Mouse (Mus musculus) MEL (cell line): ENCODE results near the gene Adam1b. TPM values are rescaled to one million over a fixed set of nuclear protein-coding genes. Genes with fewer than 3 reads are reported as not detected.

Experiments
- DNase-seq: peaks from one replicate; pipeline ENCODE4 v3.0.0; 2011; ENCODE audit warnings: low read depth, low spot score
- H3K27ac ChIP-seq: 2 replicates; pipeline ENCODE4 v1.5.1; 2012; ENCODE audit warnings: low read depth, mild to moderate bottlenecking, control low read depth, low read length, moderate library complexity; ENCODE audit not compliant: control insufficient read depth
- H3K27me3 ChIP-seq, 2 experiments: fragments of 150-350 bp in 1 of 2; sonication (generic) in 1 of 2; 2 replicates each; pipeline ENCODE4 v1.6.1; 2012; ENCODE audit warnings: low read length in 2 of 2, mild to moderate bottlenecking in 2 of 2, improper control_type of control experiment in 1 of 2, moderate library complexity in 1 of 2; ENCODE audit not compliant: insufficient read depth in 2 of 2, control insufficient read depth in 1 of 2
- H3K36me3 ChIP-seq, 2 experiments: 2 replicates each; pipeline ENCODE4 v1.6.1; 2012 to 2014; ENCODE audit warnings: low read length in 2 of 2, improper control_type of control experiment in 1 of 2, inconsistent platforms in 1 of 2, mild to moderate bottlenecking in 1 of 2; ENCODE audit not compliant: insufficient read depth in 2 of 2, control insufficient read depth in 1 of 2
- H3K4me1 ChIP-seq, 2 experiments: fragments of 150-350 bp in 1 of 2; sonication (generic) in 1 of 2; 2 replicates each; pipeline ENCODE4 v1.6.1; 2012; ENCODE audit warnings: low read length in 2 of 2, improper control_type of control experiment in 1 of 2, mild to moderate bottlenecking in 1 of 2; ENCODE audit not compliant: insufficient read depth in 2 of 2, control insufficient read depth in 1 of 2
- H3K4me3 ChIP-seq, 2 experiments: fragments of 150-350 bp in 1 of 2; sonication (generic) in 1 of 2; 2 replicates each; pipeline ENCODE4 v1.5.1; 2012; ENCODE audit warnings: low read depth in 2 of 2, low read length in 2 of 2, mild to moderate bottlenecking in 2 of 2, moderate library complexity in 2 of 2, control low read depth in 1 of 2, improper control_type of control experiment in 1 of 2; ENCODE audit not compliant: control insufficient read depth in 1 of 2, insufficient read depth in 1 of 2
- H3K79me2 ChIP-seq: 2 replicates; pipeline ENCODE4 v1.6.1; 2012; ENCODE audit warnings: mild to moderate bottlenecking, low read length, moderate library complexity; ENCODE audit not compliant: control insufficient read depth, poor library complexity, insufficient read depth
- H3K9ac ChIP-seq: 2 replicates; pipeline ENCODE4 v1.6.1; 2012; ENCODE audit warnings: low read depth, mild to moderate bottlenecking, control low read depth, low read length, moderate library complexity; ENCODE audit not compliant: control insufficient read depth, poor library complexity, severe bottlenecking
- H3K9me3 ChIP-seq: fragments of 150-350 bp; sonication (generic); replicated peaks from 2 replicates; pipeline ENCODE4 v1.6.1; 2012; ENCODE audit warnings: mild to moderate bottlenecking, low read length, improper control_type of control experiment, moderate library complexity; ENCODE audit not compliant: insufficient read depth
- CHD1 ChIP-seq: IDR thresholded peaks from 2 replicates; pipeline ENCODE4 v1.6.1; 2012; ENCODE audit warnings: low read depth, mild to moderate bottlenecking, inconsistent platforms, low read length, improper control_type of control experiment
- CHD2 ChIP-seq: IDR thresholded peaks from 2 replicates; pipeline ENCODE4 v1.6.1; 2011; ENCODE audit warnings: low read length, improper control_type of control experiment
- E2F4 ChIP-seq: IDR thresholded peaks from 2 replicates; pipeline ENCODE4 v1.6.1; 2011; ENCODE audit warnings: low read depth, low read length, improper control_type of control experiment, borderline replicate concordance
- EP300 ChIP-seq, 2 experiments: IDR thresholded peaks; 2 replicates each; pipeline ENCODE4 v1.6.1; 2011; ENCODE audit warnings: improper control_type of control experiment in 2 of 2, low read length in 2 of 2, low read depth in 1 of 2, mild to moderate bottlenecking in 1 of 2
- ETS1 ChIP-seq: IDR thresholded peaks from 2 replicates; pipeline ENCODE4 v1.6.1; 2012; ENCODE audit warnings: low read depth, mild to moderate bottlenecking, inconsistent platforms, low read length, improper control_type of control experiment, moderate library complexity
- GABPA ChIP-seq: IDR thresholded peaks from 2 replicates; pipeline ENCODE4 v1.6.1; 2012; ENCODE audit warnings: low read depth, mild to moderate bottlenecking, inconsistent platforms, low read length, improper control_type of control experiment, moderate library complexity
- HCFC1 ChIP-seq: IDR thresholded peaks from 2 replicates; pipeline ENCODE4 v1.6.1; 2012; ENCODE audit warnings: low read depth, mild to moderate bottlenecking, inconsistent platforms, low read length, improper control_type of control experiment, moderate library complexity
- JUND ChIP-seq: IDR thresholded peaks from 2 replicates; pipeline ENCODE4 v1.6.1; 2011; ENCODE audit warnings: low read depth, mild to moderate bottlenecking, improper control_type of control experiment, low read length
- KAT2A ChIP-seq: conservative IDR thresholded peaks from 2 replicates; pipeline ENCODE4 v1.6.1; 2012; ENCODE audit warnings: low read depth, low read length, improper control_type of control experiment, inconsistent platforms
- MAFK ChIP-seq: IDR thresholded peaks from 2 replicates; pipeline ENCODE4 v1.6.1; 2011; ENCODE audit warnings: low read depth, mild to moderate bottlenecking, low read length, improper control_type of control experiment, borderline replicate concordance
- MAX ChIP-seq: IDR thresholded peaks from 2 replicates; pipeline ENCODE4 v1.6.1; 2011; ENCODE audit warnings: low read length, improper control_type of control experiment
- MAZ ChIP-seq: IDR thresholded peaks from 2 replicates; pipeline ENCODE4 v1.6.1; 2012; ENCODE audit warnings: low read depth, mild to moderate bottlenecking, inconsistent platforms, low read length, improper control_type of control experiment
- MXI1 ChIP-seq: IDR thresholded peaks from 2 replicates; pipeline ENCODE4 v1.6.1; 2011; ENCODE audit warnings: mild to moderate bottlenecking, low read depth, low read length, improper control_type of control experiment
- MYB ChIP-seq: IDR thresholded peaks from 2 replicates; pipeline ENCODE4 v1.6.1; 2011; ENCODE audit warnings: mild to moderate bottlenecking, low read depth, low read length, improper control_type of control experiment
- MYC ChIP-seq: IDR thresholded peaks from 2 replicates; pipeline ENCODE4 v1.6.1; 2011; ENCODE audit warnings: low read depth, mild to moderate bottlenecking, low read length, improper control_type of control experiment, moderate library complexity
- NELFE ChIP-seq: IDR thresholded peaks from 2 replicates; pipeline ENCODE4 v1.6.1; 2011; ENCODE audit warnings: low read depth, low read length, improper control_type of control experiment
- NRF1 ChIP-seq: IDR thresholded peaks from 2 replicates; pipeline ENCODE4 v1.6.1; 2014; ENCODE audit warnings: low read depth, mild to moderate bottlenecking, inconsistent platforms, low read length, improper control_type of control experiment, moderate library complexity; ENCODE audit not compliant: poor library complexity, insufficient read depth, severe bottlenecking
- POLR2A ChIP-seq, 2 experiments: IDR thresholded peaks; 2 replicates each; pipeline ENCODE4 v1.6.1; 2011 to 2012; ENCODE audit warnings: low read length in 2 of 2, mild to moderate bottlenecking in 2 of 2, control low read depth in 1 of 2, improper control_type of control experiment in 1 of 2, low read depth in 1 of 2, moderate library complexity in 1 of 2; ENCODE audit not compliant: control insufficient read depth in 1 of 2, insufficient read depth in 1 of 2, poor library complexity in 1 of 2
- POLR2AphosphoS2 ChIP-seq: IDR thresholded peaks from 2 replicates; pipeline ENCODE4 v1.6.1; 2011; ENCODE audit warnings: low read length, improper control_type of control experiment
- TBP ChIP-seq: IDR thresholded peaks from 2 replicates; pipeline ENCODE4 v1.8.0; 2011; ENCODE audit warnings: low read depth, low read length, improper control_type of control experiment
- TCF12 ChIP-seq: IDR thresholded peaks from 2 replicates; pipeline ENCODE4 v1.6.1; 2014; ENCODE audit warnings: low read depth, mild to moderate bottlenecking, inconsistent platforms, low read length, improper control_type of control experiment, moderate library complexity
- ZKSCAN1 ChIP-seq: IDR thresholded peaks from 2 replicates; pipeline ENCODE4 v1.6.1; 2012; ENCODE audit warnings: low read depth, mild to moderate bottlenecking, inconsistent platforms, low read length, improper control_type of control experiment, moderate library complexity
- polyA plus RNA-seq, 2 experiments: library from polyadenylated mRNA; stranded (reverse) in 1 of 2; unstranded in 1 of 2; fragments of >175 nt in 1 of 2; fragments of >200 nt in 1 of 2; gene quantifications; 2 replicates each; pipeline versions ENCODE4 v1.2.1 to v1.2.4; 2012; ENCODE audit warnings: low replicate concordance in 2 of 2, low read depth in 1 of 2; ENCODE audit not compliant: insufficient read length in 2 of 2, insufficient read depth in 1 of 2, missing spikeins in 1 of 2
- total RNA-seq: library from RNA; depleted of rRNA; stranded (reverse); fragments of 300-350 nt; gene quantifications from 2 replicates; pipeline ENCODE4 v1.2.3, GENCODE M21; 2012

The Adam1b gene
- total and polyA plus RNA-seq, 3 experiments, result 0.06 TPM; not detected in 2

DNA sequence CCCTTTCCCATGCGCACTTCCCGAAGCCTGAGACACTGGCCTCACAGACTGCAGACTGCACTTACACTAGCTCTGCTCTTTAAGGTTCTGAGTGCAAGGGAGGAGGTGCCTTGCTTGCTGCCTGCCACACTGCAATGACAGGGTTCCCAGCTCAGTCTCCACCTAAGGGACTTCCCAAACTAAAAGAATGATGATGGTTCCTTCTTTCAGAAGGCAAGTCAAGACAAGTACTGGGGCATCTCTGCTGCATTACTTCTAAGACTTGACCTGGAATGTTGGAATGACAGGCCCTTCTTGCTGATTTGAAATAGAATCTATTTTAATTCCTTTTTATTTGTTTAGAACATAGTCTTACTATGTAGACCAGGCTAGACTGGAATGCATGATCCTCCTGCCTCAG is 34.4 kb upstream of the Adam1b start:
- no peak overlapping the region for H3K27ac ChIP-seq
- no peaks in the 10 kb centered on the region for H3K4me1 ChIP-seq
- H3K27me3 ChIP-seq, result no peaks in the 10 kb centered on the region
- peaks cover 1 to 16% of the 10 kb centered on the region in 2 experiments; a peak in 3 of 4 replicates for H3K36me3 ChIP-seq
- H3K9me3 ChIP-seq, result no peaks in the 10 kb centered on the region
- H3K9ac ChIP-seq, result no peak overlapping the region
- no peak for TF ChIP-seq MAX
- TF ChIP-seq TBP, result no peak
- no peak for TF ChIP-seq KAT2A
- no peak for TF ChIP-seq NELFE
- no peak for TF ChIP-seq HCFC1
- no peak for TF ChIP-seq MXI1
- no peak for TF ChIP-seq NRF1
- no peak for TF ChIP-seq CHD2
- TF ChIP-seq, all 39 proteins: peak for 0
- DNase-seq, result no peak
- Histone ChIP-seq H3K79me2 (peaks cover 16% of the 10 kb centered on the region), H3K4me3 (no peak overlapping the region)

- no peak for TF ChIP-seq HCFC1
- no peak for TF ChIP-seq EP300 (IDR thresholded peaks at IDR 0.05; ENCODE audit: low read depth in 1 of 2, low read length in 2 of 2)
- no peak for TF ChIP-seq TBP
- no peak for TF ChIP-seq ETS1
- TF ChIP-seq TCF12, result no peak
- no peak for TF ChIP-seq MYC
- no peak for TF ChIP-seq NRF1
- no peak for TF ChIP-seq GABPA
- TF ChIP-seq POLR2AphosphoS2, result no peak
- no peak for TF ChIP-seq MAFK
- no peak for TF ChIP-seq MYB
- no peak for TF ChIP-seq JUND
- no peak for TF ChIP-seq MAZ
- no peak for TF ChIP-seq ZKSCAN1
- no peak for TF ChIP-seq CHD1
- no peak for TF ChIP-seq POLR2A (IDR thresholded peaks at IDR 0.05; ENCODE audit: control insufficient read depth in 1 of 2, insufficient read depth in 1 of 2, low read depth in 1 of 2, low read length in 2 of 2, poor library complexity in 1 of 2)
- TF ChIP-seq E2F4, result no peak
- no peak for TF ChIP-seq CHD2
- H3K27ac ChIP-seq, result no peak overlapping the region
Measured at GRCm38 (mm10) chr5:121536921-121537555, 33.8 kb upstream of the Adam1b start.

More at GRCm38 (mm10) chr5:121536921-121537555, 33.8 kb upstream of the Adam1b start:
- no peaks in the 10 kb centered on the region for H3K9me3 ChIP-seq
- no peaks in the 10 kb centered on the region for H3K4me1 ChIP-seq
- peaks cover 0 to 18% of the 10 kb centered on the region in 2 experiments; a peak in 2 of 4 replicates for H3K36me3 ChIP-seq
- no peak overlapping the region for H3K4me3 ChIP-seq
- H3K9ac ChIP-seq, result no peak overlapping the region
- H3K79me2 ChIP-seq, result peaks cover 11% of the 10 kb centered on the region
- no peak for DNase-seq
- H3K27me3 ChIP-seq, result no peaks in the 10 kb centered on the region
